Mouse (Mus musculus): ENCODE measurements around the gene Ccm2. TPM values are rescaled to one million over a fixed set of nuclear protein-coding genes. Genes with fewer than 3 reads are reported as not detected.
A peak's percentile ranks its signal among the peaks of the same experiment; 100 is the strongest.
"Not testable (repeated sequence)": the region's sequence is repeated elsewhere in the genome, so short reads cannot be mapped to it uniquely, and the experiment has no call there.

Gene Ccm2
- polyA plus RNA-seq, 1 experiment from 2014 or later = 100 TPM

DNA sequence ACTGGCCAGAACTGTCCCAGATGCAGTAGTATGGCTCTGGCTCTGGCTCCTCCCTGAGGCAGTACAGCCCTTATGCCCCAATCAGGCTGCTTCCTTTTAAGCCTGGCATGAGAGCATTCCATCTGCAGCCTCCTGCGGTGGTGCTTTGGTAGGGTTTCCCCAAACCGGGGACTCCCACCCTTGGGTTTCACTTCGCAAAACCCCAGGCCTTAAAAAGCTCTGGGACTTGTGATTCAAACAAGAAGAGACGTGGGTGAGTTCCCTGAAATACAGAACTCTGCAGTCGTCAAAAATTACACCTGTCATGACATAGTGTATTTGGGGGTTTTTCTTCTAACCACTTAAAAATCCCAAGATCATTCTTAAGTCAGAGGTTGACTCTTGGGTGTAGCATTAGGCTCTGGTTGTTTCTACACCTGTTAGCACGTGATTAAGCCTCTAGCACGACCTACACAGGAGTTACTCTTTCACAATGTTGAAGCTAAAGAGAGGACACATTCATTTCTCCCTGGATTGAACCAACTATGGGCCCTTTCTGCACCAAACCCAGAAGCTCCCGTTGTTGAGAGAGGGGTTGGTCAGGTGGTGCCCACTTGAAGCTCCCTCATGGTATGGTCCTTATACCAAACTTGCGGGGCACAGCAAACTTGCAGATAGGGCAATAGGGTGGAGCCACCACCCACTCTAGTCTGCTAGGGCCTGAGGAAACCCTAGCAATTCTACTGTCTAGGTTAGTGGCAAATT is 23.7 kb upstream of the Ccm2 start:
- H3K4me3 ChIP-seq (replicated peaks) = no peak overlapping the region
- H3K9me3 ChIP-seq = no peaks in the 10 kb centered on the region
- H3K36me3 ChIP-seq = peaks cover 31% of the 10 kb centered on the region
- H3K4me2 ChIP-seq = no peak overlapping the region
- H3K4me1 ChIP-seq (replicated peaks) = peaks cover 10% of the 10 kb centered on the region
- WGBS = 70% methylated on average over 9 of the region's 9 CpGs
- no peak overlapping the region for H3K9ac ChIP-seq (replicated peaks)
- H3K27ac ChIP-seq = no peak overlapping the region
- no peak for ATAC-seq (ENCODE audit: insufficient number of reproducible peaks, insufficient read depth, low FRiP score, low TSS enrichment, low read depth)
- H3K27me3 ChIP-seq = no peaks in the 10 kb centered on the region

DNA sequence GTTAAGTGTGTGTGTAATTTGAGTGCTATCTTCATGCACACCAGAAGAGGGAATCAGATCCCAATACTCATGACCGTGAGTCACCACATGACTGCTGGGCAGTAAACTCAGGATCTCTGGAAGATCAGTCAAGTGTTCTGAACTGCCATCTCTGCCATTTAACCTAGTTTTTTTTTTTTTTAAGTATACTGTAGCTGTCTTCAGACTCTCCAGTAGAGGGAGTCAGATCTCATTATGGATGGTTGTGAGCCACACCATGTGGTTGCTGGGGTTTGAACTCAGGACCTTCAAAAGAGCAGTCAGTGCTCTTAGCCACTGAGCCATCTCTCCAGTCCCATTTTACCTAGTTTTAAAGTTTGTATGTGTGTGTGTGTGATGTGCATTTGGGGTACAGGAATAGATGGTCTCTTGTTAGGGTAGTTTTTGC is 23.0 kb upstream of the Ccm2 start:
- 41% methylated on average over 1 of the region's 1 CpGs for WGBS

DNA sequence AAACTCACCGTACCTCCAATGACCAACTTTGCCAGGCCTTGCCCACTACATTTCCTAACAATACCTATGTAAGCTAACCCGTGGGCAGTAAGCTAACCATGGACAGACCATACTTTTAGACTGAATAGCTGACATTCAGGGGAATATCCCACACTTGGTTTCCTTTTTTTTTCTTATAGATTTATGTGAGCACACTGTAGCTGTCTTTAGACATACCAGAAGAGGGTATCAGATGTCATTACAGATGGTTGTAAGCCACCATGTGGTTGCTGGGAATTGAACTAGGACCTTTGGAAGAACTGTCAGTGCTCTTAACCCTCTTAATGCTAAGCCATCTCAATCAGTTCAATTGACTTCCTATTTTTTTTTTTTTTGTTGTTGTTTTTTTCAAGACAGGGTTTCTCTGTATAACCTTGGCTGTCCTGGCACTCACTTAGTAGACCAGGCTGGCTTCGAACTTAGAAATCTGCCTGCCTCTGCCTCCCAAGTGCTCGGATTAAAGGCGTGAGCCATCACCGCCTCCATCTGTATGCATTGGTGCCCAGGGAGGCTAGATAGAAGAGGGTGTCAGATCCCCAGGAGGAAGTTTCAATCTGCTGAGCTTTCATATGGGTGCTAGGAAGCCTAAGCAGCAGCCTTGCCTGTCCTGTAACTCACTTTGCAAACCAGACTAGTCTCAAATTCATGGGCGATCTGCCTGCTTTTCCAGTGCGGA is 22.4 kb upstream of the Ccm2 start:
- H3K9ac ChIP-seq (replicated peaks) = no peak overlapping the region
- H3K27me3 ChIP-seq = no peaks in the 10 kb centered on the region
- no peak overlapping the region for H3K4me2 ChIP-seq
- peaks cover 31% of the 10 kb centered on the region for H3K36me3 ChIP-seq
- H3K4me1 ChIP-seq (replicated peaks) = peaks cover 11% of the 10 kb centered on the region
- no peak overlapping the region for H3K4me3 ChIP-seq (replicated peaks)
- ATAC-seq (ENCODE audit: insufficient number of reproducible peaks, insufficient read depth, low FRiP score, low TSS enrichment, low read depth) = no peak
- H3K9me3 ChIP-seq = no peaks in the 10 kb centered on the region
- 89% methylated on average over 8 of the region's 8 CpGs for WGBS
- H3K27ac ChIP-seq = 0 out of 2 replicates have a peak overlapping the region, but pooled peaks have one; percentile 29

More for the DNA sequence above, 23.0 kb upstream of the Ccm2 start:
- Histone ChIP-seq H3K4me3 (replicated peaks) (no peak overlapping the region), H3K36me3 (peaks cover 31% of the 10 kb centered on the region), H3K27me3 (no peaks in the 10 kb centered on the region), H3K4me2 (no peak overlapping the region), H3K27ac (no peak overlapping the region), H3K9me3 (no peaks in the 10 kb centered on the region), H3K4me1 (replicated peaks) (peaks cover 11% of the 10 kb centered on the region), H3K9ac (replicated peaks) (no peak overlapping the region)
- no peak for ATAC-seq (ENCODE audit: insufficient number of reproducible peaks, insufficient read depth, low FRiP score, low TSS enrichment, low read depth)

DNA sequence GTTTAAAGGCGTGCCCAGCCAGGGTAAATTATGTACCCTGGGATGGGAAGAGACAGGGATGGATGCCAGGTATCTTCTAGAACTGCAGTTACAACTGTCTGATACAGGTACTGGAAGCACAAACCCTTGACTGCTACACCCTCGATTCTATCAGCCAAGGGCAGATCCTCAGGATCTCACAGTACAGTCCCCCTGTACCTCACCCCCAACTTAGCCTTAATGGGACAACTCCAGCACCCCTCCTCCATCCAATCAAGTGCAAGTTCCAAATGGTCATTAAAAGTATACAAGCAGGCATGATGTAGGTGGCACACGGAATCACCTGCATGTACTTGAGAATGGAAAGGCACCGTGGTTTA is 21.8 kb upstream of the Ccm2 start:
- no peak for ATAC-seq (ENCODE audit: insufficient number of reproducible peaks, insufficient read depth, low FRiP score, low TSS enrichment, low read depth)
- 87% methylated on average over 4 of the region's 4 CpGs for WGBS
- H3K4me2 ChIP-seq = no peak overlapping the region
- H3K9ac ChIP-seq (replicated peaks) = no peak overlapping the region
- peaks cover 11% of the 10 kb centered on the region for H3K4me1 ChIP-seq (replicated peaks)
- H3K9me3 ChIP-seq = no peaks in the 10 kb centered on the region
- H3K36me3 ChIP-seq = peaks cover 31% of the 10 kb centered on the region
- no peaks in the 10 kb centered on the region for H3K27me3 ChIP-seq
- H3K4me3 ChIP-seq (replicated peaks) = no peak overlapping the region
- H3K27ac ChIP-seq = 0 out of 2 replicates have a peak overlapping the region, but pooled peaks have one; percentile 29

DNA sequence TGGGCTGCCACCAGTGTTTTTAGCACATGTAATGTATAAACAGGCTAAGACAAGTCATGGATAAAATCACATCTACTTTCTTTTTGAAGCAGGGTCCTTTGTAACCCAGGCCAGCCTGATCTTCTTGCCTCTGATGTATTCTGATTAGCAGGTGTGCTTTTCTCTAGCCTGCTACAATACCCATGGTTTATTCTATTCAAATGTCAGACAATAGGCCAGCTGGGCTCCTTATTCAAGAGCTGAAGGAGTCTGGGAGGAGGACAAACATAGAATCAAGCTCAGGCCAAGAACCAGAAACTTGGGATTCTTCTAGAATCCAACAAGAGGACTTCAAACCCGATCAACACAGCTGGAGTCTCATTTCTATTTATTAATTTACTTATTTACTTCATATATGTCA is 21.4 kb upstream of the Ccm2 start:
- 89% methylated on average over 1 of the region's 1 CpGs for WGBS
- Histone ChIP-seq H3K9me3 (no peaks in the 10 kb centered on the region), H3K4me3 (replicated peaks) (no peak overlapping the region), H3K36me3 (peaks cover 31% of the 10 kb centered on the region), H3K27ac (no peak overlapping the region), H3K4me2 (no peak overlapping the region), H3K9ac (replicated peaks) (no peak overlapping the region), H3K27me3 (no peaks in the 10 kb centered on the region), H3K4me1 (replicated peaks) (peaks cover 11% of the 10 kb centered on the region)
- ATAC-seq (ENCODE audit: insufficient number of reproducible peaks, insufficient read depth, low FRiP score, low TSS enrichment, low read depth) = no peak

DNA sequence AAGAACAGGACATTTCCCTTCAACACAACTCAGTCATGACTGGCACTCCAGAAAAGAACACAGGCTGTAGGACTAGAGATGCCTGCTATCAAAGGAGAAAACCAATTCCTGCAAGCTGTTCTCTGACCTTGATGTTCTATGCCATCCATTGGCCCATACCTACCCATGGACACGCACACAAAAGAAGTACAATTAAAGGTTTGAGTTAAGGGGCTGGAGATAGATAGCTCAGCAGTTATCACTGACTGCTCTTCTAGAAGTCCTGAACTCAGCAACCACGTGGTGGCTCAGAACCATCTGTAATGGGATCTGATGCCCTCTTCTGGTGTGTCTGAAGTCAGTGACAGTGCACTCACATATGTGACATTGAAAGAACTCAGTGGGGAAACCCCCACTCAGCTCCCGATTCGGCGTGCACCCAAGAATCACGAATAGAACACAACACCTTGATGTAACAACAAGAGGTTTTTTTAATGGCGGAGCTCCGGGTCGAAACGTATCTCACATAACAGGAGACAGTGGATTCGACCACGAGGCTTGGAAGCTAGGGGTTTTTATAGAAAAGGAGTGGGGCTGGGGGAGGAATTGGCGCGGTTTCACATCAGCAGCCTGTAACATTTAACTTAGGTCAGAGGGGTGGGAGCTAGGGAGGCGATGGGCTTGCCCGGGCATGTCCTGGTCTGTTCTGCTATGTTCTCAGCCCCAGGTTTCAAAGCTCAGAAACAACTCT is 20.0 kb upstream of the Ccm2 start:
- H3K4me2 ChIP-seq = peak overlapping the region; percentile 86
- H3K4me3 ChIP-seq (replicated peaks) = peak overlapping the region; percentile 67
- not testable (repeated sequence) for H3K27me3 ChIP-seq; H3K9me3 ChIP-seq; H3K27ac ChIP-seq; ATAC-seq (ENCODE audit: insufficient number of reproducible peaks, insufficient read depth, low FRiP score, low TSS enrichment, low read depth)
- peaks cover 31% of the 10 kb centered on the region for H3K36me3 ChIP-seq
- WGBS = 71% methylated on average over 13 of the region's 16 CpGs
- H3K4me1 ChIP-seq (replicated peaks) = peaks cover 11% of the 10 kb centered on the region
- peak overlapping the region; percentile 81; the same call in 1 of the 2 replicates for H3K9ac ChIP-seq (replicated peaks)

DNA sequence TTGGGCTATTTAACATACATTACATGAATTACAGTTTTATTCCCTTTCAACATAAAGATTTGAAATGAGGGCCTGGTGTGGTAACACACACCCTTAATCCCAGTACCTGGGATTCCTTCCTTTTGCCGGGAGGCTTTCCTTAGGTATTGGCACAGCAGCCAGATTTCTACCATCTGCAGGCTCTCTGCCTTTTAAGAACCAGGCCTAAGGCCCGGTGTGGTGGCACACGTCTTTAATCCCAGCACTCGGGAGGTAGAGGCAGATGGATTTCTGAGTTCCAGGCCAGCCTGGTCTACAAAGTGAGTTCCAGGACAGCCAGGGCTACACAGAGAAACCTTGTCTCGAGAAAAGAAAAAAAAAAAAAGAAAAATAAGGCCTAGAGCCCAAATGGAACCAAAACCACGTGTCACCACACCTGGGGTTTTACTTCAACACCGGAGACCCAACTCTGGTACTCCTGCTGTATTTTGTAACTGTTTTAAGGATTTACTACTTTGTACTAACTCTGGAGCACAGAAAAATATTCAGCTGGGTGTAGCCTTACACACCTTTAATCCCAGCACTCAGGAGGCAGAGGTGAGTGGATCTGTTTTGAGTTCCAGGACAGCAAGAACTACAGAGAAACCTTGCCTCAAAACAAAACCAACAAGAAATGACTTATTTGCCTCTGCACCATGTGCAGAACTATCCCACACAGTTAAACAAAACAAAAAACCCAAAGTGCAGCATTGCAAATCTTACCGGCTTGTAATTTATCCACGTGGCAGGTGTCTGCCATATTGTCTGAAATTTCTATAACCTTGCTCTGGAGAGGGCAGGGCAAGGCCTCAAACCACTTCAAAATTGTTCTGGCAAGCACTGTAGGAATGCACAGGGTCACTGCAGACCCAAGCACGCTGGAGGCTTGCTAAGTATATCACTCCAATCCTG is 19.2 kb upstream of the Ccm2 start:
- H3K27me3 ChIP-seq = no peaks in the 10 kb centered on the region
- H3K36me3 ChIP-seq = peaks cover 31% of the 10 kb centered on the region
- peak overlapping the region; percentile 86 for H3K4me2 ChIP-seq
- H3K4me1 ChIP-seq (replicated peaks) = peaks cover 11% of the 10 kb centered on the region
- peak overlapping the region; percentile 81 for H3K9ac ChIP-seq (replicated peaks)
- peak overlapping the region; percentile 67 for H3K4me3 ChIP-seq (replicated peaks)
- H3K9me3 ChIP-seq = no peaks in the 10 kb centered on the region
- peak overlapping the region; percentile 84 for H3K27ac ChIP-seq
- 0 out of 2 replicates have a peak, but pooled peaks have one; percentile 9 for ATAC-seq (ENCODE audit: insufficient number of reproducible peaks, insufficient read depth, low FRiP score, low TSS enrichment, low read depth)
- WGBS = 14% methylated on average over 10 of the region's 10 CpGs

DNA sequence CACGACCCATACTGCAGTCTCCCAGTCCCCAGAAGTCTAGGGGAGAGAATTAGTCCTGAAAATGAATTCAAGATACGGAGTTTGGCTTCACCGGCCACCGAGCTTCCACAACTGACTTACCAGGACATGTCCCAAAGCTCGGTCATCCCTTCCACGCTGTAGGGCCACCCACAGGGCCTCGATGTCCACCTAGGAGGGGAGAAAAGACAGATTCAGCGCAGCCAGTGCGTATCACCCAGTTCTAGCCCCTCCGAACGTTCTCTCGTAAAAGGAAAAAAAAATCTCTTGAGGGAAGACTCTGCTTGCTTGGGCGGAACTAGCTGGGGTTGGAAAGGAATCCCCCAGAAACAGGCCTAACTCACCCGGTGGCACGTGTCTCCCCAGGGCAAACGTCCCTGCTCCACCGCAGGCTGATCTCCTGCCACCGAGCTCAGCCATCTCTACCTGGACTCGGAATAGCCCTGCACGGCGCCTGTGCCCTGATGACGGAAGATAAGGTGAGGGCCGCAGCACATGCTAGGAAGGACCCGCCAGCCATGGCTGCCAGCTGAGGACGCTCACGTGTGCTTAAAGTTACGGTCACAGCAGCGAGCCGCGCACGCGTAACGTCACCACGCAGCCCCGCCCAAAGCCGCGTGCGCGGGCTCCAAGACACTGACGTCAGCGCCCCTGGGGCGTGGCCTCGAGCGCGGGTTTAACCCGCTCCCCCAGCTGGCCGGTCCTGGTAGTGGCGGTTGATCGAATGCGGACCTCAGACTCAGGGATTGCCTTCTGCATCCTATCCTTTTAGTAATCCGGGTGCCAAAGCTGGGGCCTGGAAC is 18.3 kb upstream of the Ccm2 start:
- peak; percentile 94 for ATAC-seq (ENCODE audit: insufficient number of reproducible peaks, insufficient read depth, low FRiP score, low TSS enrichment, low read depth)
- Histone ChIP-seq H3K4me3 (replicated peaks) (peak overlapping the region; percentile 67), H3K27ac (peak overlapping the region; percentile 84), H3K4me2 (peak overlapping the region; percentile 86), H3K36me3 (peaks cover 31% of the 10 kb centered on the region), H3K27me3 (no peaks in the 10 kb centered on the region), H3K9me3 (no peaks in the 10 kb centered on the region), H3K9ac (replicated peaks) (peak overlapping the region; percentile 81), H3K4me1 (replicated peaks) (peaks cover 11% of the 10 kb centered on the region)
- WGBS = under 1% methylated on average over 51 of the region's 51 CpGs

DNA sequence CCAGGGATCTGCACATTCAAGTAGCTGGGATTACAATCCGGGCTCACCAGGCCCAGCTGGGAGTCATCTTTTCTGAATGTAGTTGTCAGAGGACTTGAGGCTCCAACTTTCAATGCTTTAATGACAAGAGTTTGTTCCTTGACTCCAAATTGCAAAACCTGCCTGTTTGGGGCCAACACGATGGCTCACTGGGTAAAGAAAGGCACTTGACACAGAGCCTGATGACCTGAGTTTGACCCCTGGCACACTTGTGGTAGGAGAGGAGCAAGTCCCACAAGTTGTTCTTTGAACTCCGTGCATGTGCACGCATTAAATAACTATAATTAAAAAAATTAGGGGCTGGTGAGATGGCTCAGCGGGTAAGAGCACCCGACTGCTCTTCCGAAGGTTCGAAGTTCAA is 16.7 kb upstream of the Ccm2 start:
- Histone ChIP-seq H3K4me3 (replicated peaks) (no peak overlapping the region), H3K27me3 (no peaks in the 10 kb centered on the region), H3K4me1 (replicated peaks) (peaks cover 11% of the 10 kb centered on the region), H3K27ac (no peak overlapping the region), H3K9ac (replicated peaks) (no peak overlapping the region), H3K9me3 (no peaks in the 10 kb centered on the region), H3K4me2 (no peak overlapping the region), H3K36me3 (peaks cover 18% of the 10 kb centered on the region)
- no peak for ATAC-seq (ENCODE audit: insufficient number of reproducible peaks, insufficient read depth, low FRiP score, low TSS enrichment, low read depth)
- WGBS = 91% methylated on average over 8 of the region's 8 CpGs

DNA sequence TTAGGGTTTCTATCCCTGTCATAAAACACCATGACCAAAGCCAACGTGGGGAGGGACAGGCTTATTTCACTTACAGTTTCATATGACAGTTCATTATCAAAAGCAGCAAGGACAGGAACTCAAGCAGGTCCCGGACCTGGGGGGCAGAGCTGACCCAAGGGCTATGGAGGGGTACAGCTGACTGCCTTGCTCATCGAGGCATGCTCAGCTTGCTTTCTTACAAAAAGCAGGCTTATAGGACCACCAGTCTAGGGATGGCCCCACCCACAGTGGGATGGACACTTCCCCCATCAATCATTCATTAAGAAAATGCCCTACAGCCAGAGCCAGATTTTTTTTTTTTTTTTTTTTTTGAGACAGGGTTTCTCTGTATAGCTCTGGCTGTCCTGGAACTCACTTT is 15.9 kb upstream of the Ccm2 start:
- 90% methylated on average over 3 of the region's 3 CpGs for WGBS
- H3K4me1 ChIP-seq (replicated peaks) = peaks cover 11% of the 10 kb centered on the region
- ATAC-seq (ENCODE audit: insufficient number of reproducible peaks, insufficient read depth, low FRiP score, low TSS enrichment, low read depth) = no peak

More for the DNA sequence above, 15.9 kb upstream of the Ccm2 start:
- no peak overlapping the region for H3K4me2 ChIP-seq
- H3K9ac ChIP-seq (replicated peaks) = no peak overlapping the region
- peaks cover 10% of the 10 kb centered on the region for H3K36me3 ChIP-seq
- H3K9me3 ChIP-seq = no peaks in the 10 kb centered on the region
- H3K27ac ChIP-seq = no peak overlapping the region
- H3K4me3 ChIP-seq (replicated peaks) = no peak overlapping the region
- H3K27me3 ChIP-seq = no peaks in the 10 kb centered on the region
